Mouse (Mus musculus) kidney, postnatal 4 days (tissue): ENCODE data around the gene 1810010H24Rik.
"Not testable (repeated sequence)": the region's sequence is repeated elsewhere in the genome, so short reads cannot be mapped to it uniquely, and the experiment has no call there.

Experiments used
- DNase-seq, 2 experiments: peaks; one replicate each; pipeline ENCODE4 v3.0.0; 2021; ENCODE audit warnings: mixed read lengths in 2 of 2

1810010H24Rik gene

DNA sequence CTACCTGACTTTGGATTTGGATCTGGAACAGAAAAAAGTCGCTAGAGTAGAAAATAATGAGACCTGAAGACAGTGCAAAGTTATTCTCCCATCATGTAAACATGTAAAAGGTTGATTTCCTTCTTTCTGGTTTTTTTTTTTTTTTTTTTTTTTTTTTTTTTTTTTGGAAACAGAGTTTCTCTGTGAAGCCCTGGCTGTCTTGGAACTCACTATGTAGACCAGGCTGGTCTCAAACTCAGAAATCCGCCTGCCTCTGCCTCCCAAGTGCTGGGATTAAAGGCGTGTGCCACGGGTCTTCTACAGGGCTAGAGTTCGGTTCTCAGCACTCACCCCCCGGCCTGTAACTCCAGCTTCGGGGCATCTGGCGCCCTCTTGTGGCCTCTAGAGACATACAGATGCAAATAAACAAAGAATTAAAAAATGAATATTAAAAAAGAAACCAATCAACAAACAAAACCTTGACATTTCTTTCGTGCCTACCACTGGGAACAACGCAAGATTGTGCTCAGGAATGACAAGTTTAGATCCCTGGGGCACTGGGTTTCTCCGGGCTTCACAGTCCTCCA is 11.4 kb upstream of the 1810010H24Rik start:
- DNase-seq = peak in 1 of 2 experiments; percentile 22

DNA sequence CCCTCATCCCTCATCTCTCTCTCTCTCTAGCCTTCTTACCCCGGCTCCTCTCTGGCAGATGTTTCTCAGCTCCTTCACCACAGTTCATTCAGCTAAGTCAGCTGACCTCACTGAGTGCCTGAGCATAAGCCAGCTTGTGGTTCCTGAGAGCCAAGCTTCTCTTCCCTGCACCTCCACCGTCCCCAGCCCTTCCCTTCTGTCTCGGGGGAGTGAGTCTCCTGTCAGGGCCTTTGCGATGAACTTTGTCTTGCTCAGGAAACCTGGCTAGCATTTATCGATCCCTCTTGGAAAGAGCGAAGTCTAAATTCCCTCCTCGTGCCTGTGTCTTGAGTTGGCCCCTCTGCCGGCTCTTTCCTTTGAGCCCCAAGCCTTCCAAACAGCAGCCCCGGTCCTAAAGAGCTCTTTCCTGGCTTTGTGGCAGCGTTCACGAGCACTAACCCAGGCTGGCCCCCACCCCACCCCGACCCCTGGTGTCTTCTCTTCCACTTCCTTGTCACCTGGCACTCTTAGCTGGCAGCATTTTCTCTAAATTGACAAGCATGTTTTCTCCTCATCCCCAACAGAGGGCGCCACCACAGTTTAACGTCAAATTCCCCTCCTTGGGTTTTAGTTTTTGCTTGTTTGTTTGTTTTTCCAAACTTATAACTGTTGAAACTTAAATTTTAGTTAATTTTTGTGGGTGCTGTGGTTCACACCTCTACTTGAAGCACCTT is 10.7 kb upstream of the 1810010H24Rik start:
- peak in 1 of 2 experiments; percentile 48 for DNase-seq

DNA sequence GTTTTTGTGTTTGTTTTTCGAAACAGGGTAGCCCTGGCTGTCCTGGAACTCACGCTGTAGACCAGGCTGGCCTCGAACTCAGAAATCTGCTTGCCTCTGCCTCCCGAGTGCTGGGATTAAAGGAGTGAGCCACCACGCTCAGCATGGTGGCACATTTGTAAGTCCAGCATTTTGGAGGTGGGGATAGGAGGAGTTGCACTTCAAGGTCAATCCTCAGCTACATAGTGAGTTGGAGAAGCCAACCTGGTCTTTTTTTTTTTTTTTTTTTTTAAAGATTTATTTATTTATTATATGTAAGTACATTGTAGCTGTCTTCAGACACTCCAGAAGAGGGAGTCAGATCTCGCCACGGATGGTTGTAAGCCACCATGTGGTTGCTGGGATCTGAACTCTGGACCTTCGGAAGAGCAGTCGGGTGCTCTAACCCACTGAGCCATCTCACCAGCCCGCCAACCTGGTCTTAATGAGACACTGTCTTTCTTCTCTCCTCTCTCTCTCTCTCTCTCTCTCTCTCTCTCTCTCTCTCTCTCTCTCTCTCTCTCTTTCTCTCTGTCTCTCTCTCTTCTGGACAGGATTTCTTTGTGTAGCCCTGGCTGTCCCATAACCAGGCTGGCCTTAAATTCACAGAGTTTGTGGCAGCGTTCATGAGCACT is 9.8 kb upstream of the 1810010H24Rik start:
- not testable (repeated sequence) for DNase-seq

DNA sequence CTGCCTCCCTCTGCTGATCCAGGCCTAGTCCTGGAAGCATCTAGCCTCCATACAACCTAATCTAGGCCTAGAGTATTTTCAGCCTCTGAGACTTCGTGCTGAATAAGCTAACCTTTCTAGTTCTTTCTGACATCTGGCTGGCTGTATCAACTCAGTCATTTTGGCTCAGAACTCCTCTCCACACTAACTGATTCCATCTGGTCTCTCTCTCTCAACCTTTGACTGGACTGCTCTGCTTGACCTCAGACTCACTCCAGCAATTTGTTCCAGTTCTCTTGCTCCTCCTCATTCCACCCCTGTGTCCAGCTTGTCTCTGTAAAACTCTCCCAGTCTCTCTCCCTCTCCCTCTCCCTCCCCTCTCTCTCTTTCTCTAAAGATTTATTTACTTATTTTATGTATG is 8.6 kb upstream of the 1810010H24Rik start:
- DNase-seq = peak in 1 of 2 experiments; percentile 42

DNA sequence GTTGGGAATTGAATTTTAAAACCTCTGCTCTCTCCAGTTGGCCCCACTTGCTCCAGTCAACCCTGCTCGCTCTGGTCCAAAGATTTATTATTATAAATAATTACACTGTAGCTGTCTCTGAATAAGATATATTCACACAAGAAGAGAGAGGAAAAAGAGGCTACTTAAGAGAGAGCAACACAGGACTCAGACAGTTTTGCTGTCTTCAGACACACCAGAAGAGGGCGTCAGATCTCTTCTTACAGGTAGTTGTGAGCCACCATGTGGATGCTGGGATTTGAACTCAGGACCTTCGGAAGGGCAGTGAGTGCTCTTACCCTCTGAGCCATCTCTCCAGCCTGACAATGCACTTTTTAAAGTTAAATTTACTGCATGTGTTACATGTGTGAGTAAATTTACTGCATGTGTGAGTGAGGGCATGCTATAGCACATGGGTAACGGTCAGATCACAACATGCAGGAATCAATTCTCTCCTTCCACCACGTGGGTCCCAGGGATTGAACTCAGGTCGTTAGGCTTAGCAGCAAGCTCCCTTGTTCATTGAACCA is 8.1 kb upstream of the 1810010H24Rik start:
- DNase-seq = peak in 1 of 2 experiments; percentile 47

DNA sequence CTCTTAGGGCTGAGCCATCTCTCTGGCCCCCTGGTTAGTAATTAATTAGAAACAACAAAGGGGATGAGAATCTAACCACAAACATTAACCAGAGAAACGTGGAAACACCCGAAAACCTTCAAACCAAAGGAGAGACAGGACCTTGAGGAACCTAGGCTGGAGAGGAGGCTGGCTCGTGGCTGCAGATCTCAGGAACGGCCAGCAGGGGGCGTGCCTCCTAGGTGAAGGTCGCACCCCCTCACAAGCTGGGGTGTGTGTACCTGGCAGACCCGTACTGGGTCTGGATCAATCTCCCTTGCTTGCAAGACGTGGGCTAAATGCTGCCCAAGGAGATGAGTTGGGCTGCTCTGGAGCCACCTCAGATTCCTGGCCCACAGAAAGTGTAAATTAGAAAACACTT is 6.9 kb upstream of the 1810010H24Rik start:
- peak; percentile 32 to 35 for DNase-seq

DNA sequence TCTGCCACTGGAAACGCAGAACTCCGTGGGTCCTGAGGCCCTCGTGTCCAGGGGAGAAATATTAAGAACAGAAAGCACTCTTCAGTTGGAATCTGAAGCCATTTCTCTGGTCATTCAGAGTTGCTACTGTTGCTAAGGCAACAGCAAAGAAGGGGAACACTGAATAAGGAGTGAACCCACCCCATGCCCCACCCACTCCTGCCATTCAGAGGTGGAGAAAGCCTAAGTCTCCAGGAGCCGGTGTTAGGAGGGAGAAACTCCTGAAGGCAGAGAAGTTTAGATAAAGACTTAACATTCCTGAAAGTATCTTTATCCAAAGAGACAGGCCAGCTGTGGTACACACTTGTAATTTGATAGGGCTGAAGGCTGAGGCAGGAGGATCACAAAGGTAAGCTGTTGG is 6.2 kb upstream of the 1810010H24Rik start:
- DNase-seq = no peak

DNA sequence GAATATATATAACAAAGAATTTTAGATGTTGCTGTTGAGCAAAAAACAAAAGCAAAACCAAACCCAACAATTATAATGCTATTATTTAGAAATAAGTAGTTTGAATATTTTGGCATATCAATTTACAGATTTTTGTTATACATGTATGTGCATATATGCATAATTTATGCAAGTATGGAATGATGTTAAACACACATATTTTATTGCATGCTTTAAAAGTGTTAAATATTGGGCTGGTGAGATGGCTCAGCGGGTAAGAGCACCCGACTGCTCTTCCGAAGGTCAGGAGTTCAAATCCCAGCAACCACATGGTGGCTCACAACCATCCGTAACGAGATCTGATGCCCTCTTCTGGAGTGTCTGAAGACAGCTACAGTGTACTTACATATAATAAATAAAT is 5.8 kb upstream of the 1810010H24Rik start:
- DNase-seq = not testable (repeated sequence)

DNA sequence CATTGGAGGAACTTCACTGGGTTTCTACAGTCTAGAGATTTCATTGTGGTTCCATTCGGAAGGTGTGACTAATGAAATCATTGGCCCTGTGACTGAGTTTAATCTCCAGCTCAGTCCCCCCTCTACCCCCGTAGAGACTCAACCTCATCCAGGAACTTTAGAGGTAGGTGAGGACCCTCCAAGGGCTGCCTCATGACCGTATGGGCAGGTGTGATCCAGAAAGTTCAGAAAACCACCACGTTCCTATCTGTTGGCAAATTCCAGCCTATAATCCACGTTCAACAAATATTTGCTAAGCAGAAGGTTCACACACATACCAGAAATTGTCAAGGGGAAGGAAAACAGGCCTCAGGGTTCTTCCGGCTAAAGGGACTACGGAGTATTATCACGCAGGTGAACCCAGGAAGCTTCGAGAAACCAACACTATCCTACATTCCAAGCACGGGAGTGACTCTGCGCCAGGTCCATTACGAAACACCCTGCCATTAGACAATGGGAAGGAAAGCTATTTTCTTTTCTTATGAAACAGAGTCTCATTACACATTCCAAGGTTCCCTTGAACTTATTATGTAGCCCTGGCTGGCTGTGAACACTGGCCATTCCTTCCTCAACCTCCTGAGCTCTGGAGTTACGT is 3.3 kb upstream of the 1810010H24Rik start:
- DNase-seq = no peak

DNA sequence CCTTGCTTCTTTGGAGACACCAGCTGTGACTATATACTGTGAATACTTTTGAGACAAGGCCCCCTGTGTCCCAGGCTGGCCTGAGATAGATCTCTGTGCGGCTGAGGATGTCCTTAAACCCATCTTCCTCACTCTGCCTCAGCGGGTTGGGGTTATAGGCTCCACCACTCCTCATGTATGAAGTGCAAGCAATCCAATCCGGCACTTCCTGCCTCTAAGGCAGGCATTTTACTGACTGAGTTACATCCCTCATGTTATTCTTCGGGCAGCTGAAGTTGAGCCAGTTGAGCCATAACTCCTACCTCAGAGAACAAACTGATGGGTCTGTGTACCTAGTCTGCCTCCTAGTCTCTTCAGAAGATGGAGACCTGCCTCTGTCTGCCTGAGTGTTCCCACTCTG is 1.1 kb upstream of the 1810010H24Rik start:
- no peak for DNase-seq

DNA sequence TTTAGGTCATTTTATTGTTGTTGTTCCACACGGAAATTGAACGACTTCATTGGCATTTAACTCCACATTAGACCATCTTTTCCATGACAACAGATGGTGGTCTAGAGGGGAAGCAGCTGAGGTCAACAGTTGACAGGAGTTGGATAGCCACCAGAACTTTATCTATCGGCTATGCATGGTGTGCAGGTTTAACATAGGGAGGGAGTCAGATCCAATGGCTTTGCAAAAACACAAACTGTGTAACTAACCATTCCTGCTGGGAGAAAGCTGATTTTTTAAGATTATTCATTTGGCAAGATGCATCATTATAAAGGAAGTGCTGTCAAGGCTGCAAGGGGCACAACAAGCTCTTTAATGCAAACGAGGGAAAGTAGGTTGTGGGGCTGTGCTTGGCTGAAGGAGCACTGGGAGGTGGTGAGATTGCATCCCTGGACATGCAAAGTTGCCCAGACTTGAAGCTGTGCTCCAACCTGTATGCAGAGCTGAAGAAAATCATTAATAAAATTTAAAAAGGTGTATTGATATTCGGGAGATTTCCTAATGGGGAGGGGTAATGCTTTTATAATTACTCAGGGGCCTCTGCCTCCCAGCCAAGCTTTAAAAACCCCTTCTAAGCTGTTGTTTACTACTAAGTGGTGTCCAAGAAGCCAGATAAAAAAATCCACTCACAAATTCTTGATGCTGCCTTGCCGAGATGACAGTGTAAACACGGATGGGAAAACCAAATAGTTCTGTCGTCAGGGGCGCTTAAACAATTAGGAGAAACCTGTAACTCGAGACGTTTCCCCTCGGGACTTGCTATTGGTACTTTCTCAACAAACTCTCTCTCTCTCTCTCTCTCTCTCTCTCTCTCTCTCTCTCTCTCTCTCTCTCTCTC is 1.3 kb downstream of the 1810010H24Rik start:
- no peak for DNase-seq

DNA sequence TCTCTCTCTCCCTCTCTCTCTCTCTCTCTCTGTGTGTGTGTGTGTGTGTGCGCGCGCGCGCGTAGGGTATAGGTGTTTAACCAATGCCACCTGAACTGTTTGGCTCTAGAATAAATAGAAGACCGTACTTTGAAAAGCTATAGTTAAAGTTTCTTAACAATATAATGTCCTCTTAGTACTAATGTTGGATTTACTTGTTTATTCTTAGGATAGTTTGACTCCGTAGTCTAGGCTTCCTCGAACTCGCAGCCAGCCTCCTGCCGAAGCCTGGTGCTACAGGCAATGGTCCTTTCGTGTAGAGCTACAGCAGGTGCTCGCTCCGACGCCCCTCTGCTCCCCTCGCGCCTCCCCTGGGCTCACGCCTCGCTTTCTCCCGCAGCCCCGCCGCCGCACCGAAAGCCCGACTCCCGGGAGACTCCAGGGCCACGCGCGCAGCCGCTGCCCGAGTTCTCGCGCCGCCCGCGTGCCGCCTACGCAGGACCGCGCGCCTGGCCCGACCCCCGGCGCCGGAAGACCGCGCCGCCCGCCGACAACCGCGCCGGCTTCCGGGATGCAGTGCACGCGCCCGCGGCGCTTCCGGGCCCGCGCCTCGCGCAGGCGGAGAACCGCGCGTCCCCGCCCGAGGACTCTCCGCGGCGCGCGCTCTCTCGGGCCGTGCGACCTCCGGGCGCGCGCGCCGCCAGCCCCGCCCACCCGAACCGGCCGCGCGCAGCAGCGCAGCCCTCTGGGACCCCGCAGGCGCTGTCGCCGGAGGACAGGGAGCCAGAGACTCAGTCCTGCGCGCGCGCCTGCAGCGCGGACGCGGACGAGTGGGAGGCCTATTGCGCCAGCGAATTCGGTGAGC is 2.2 kb downstream of the 1810010H24Rik start:
- DNase-seq = peak; percentile 91 to 96

DNA sequence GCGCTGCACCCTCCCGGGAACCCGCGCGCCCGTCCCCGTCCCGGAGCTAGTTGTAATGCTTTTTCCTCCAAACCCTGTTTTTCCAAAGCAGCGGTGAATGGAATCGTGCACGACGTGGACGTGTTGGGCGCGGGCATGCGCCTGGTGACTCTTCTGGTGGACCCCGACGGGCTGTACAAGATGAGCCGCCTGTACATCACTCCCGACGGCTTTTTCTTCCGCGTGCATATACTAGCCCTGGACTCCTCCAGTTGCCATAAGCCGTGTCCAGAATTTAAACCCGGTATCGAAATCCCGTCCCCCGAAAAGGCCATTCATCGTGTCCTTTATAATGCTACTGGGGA is 2.8 kb downstream of the 1810010H24Rik start:
- DNase-seq = no peak

DNA sequence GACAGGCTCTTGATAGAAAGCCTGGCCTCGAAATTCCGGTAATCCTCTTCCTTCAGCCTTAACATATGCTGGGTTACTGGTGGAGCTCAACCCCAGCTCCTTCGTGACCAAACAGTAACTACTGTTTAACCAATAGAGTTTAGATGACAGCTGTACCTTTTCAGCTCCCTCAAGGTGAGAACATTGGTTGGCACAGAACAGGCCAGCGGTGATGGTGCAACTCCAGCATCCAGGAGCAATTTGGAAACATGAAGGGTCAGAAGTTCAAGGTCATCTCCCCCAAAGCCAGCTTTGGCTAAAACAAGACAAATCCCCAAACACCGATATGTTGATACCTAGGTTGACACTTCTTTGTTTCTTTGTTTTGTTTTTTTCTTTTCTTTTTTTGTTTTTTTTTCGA is 3.3 kb downstream of the 1810010H24Rik start:
- no peak for DNase-seq

DNA sequence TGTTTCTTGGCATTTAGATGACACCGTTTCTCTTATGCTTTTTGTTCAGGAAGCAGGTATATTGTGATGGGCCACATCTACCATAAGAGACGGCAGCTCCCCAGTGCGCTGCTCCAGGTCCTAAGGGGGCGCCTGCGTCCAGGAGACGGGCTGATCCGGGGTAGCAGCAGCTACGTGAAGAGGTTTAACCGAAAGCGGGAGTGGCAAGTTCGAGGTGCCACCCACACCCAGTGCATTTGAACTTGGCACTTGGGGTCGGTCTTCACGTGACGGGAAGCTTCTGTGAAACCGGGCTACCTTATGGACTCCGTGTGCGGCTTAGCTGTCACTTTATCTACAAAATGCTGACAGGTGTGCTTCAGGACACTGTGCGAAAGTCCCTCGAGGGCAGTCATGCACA is 4.1 kb downstream of the 1810010H24Rik start:
- DNase-seq = no peak

DNA sequence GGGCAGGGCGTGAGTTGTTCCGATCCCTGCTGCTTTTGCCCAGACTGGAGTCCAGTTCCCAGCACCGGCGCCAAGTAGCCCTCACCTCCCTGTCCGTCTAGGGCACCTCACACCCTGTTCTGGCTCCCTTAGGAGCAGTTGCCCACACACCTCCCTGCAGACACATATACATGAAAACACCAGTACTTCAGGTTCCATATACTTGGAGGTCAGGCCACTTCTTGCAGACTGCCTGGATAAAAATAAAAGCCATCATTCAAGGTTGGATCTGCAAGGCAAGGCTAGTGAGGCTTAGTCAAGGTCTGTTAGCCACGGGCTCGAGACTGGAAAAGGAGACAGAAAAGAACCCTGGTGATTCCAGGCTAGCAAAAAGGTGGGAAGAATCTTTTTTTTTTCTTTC is 6.2 kb downstream of the 1810010H24Rik start:
- DNase-seq = peak; percentile 21 to 26

DNA sequence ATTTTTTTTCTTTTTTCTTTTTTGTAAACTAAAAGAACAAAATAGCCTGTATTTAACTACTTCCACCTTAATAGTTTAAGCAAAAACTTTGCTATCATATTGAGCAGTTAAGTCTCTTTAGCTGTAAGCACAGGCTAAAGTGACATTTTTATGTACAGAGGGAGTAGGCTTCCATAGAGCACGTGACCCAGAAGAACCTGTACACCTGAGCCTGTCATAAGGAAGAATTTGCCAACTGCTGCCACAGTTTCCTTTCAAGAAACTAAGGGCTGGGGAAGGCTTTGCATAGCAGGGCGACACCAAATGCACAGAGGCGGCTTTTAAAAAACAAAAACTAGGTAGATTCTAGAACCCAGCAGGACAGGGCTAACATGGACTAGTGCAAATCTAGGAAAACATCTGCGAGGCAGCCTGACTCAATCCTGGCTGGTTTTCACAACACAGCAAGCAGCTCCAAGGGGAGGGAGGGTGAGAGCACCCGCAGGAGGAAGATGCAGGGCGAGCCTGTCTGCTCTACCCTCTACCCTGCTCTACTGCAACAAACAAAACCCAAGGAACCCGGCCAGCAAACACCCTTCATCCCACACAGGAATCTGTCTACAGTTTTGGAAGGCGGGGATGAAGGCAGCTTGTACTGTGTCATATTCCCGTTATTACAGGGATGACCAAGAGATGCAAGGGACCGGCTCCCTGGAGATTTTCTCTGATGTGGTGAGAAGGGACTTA is 8.8 kb downstream of the 1810010H24Rik start:
- no peak for DNase-seq

DNA sequence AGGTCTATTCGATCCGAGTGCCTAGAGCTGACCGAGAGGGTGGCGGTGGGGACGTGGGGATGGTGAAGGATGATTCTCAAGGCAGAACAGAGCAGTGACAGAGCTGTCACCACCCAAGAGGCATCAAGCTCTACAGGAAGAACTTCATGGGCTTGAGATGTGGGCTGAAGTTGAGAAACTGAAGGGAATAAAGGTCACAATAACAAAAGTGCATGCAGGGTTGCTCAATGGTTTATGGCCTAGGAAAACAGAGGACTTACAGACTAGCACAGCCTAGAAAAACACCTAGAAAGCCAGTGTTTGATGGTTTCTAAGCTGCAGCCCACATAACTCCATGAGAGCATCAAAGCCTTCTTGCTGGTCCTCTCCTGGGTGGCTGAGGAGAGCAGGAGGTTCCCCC is 13.9 kb downstream of the 1810010H24Rik start:
- no peak for DNase-seq

DNA sequence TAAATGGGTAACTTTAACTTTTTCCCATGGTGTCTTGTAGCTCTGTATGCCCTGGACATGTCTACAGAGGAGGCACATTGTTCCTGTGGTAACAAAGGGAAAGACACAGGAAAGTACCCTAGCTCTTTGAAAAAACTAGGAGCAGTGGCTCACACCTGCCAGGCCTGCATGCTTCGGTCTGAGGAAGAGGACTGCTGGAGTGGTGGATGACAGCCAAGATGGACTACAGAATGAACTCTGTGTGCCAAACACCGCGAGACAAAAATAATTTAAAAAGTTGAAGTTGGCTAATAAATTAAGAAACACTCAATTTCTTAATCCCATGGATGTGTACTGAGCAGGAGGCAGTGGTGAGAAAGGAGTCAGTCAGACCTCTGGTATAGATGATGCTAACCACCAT is 15.9 kb downstream of the 1810010H24Rik start:
- no peak for DNase-seq

DNA sequence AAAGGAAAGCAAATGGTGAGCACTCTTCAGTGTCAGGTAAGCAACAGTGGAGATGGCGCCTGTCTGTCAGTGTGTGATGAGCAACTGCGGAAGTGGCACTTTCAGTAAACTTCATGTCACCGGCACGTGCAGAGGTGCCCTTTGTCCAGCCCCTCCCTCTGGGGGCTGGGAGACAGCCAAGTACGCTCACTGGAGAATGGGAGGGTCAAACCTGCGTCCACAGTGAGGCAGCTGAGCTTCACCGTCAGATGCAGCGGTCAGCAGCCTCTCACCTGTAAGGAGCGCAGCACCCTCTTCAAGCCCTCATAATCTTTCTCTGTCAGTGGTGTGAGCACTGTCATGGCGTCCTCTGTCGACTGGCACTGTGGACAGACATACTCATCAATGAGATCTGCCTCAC is 17.9 kb downstream of the 1810010H24Rik start:
- DNase-seq = peak in 1 of 2 experiments; percentile 28

DNA sequence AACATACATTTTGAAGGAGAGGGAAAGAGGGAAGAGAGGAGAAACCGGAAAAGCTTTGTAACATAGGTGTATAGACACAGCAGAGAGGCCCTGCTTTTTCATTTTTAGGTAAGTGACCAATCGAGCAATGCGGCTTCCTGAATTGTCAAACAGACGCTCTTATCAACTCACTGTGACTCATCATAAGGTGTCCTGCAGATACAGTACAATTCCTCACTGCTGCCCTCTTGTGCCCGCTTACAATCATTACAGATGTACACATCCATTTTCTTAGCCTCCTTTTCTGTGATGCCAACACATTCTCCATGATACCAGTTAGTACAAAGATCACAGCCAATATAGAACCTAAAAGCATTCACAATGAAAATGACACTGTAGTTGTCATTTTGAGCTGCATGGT is 18.8 kb downstream of the 1810010H24Rik start:
- DNase-seq = peak; percentile 80
